ENCODE assay signal across 8 mouse cellular contexts in genomic region chr14:14346813-14347100, GRCm38 (mm10). TPM values are rescaled to one million over a fixed set of nuclear protein-coding genes. Genes with fewer than 3 reads are reported as not detected.
DNase-seq lines count a peak whose midpoint lies in the region; ATAC-seq lines count a peak whose summit lies in the region.

No protein-coding gene starts in this region.

- 27% methylated on average over 16 of the region's 16 CpGs for WGBS in limb, embryonic 12.5 days
- 25% methylated on average over 15 of the region's 16 CpGs for WGBS in stomach, embryonic 14.5 days

- no peaks in the 10 kb centered on the region for H3K27me3 ChIP-seq in limb, embryonic 12.5 days
- H3K27me3 ChIP-seq in stomach, embryonic 14.5 days (ENCODE audit: control insufficient read depth, insufficient read depth, low read length), result no peaks in the 10 kb centered on the region

- ATAC-seq in limb, embryonic 12.5 days (ENCODE audit: insufficient number of reproducible peaks, insufficient read depth, low FRiP score, low TSS enrichment, low read depth), result peak; percentile 19; the same call in 1 of the 2 replicates
- ATAC-seq in stomach, embryonic 14.5 days (ENCODE audit: insufficient number of reproducible peaks, insufficient read depth, low FRiP score, low read depth), result peak; percentile 3; the same call in 1 of the 2 replicates

- peaks cover 56% of the 10 kb centered on the region for H3K9me3 ChIP-seq in limb, embryonic 12.5 days
- H3K9me3 ChIP-seq in stomach, embryonic 14.5 days (ENCODE audit: control insufficient read depth, low read depth, low read length), result peaks cover 51% of the 10 kb centered on the region

- H3K27ac ChIP-seq in limb, embryonic 12.5 days, result peak overlapping the region; percentile 82
- H3K27ac ChIP-seq in stomach, embryonic 14.5 days (ENCODE audit: low read length), result no peak overlapping the region; the same call in 1 of the 2 replicates

- H3K9ac ChIP-seq in limb, embryonic 12.5 days (replicated peaks), result peak overlapping the region; percentile 64; the same call in 1 of the 2 replicates
- H3K9ac ChIP-seq in stomach, embryonic 14.5 days (replicated peaks; ENCODE audit: low read depth, low read length), result peak overlapping the region; percentile 60; the same call in 1 of the 2 replicates

- peak overlapping the region; percentile 66 for H3K4me3 ChIP-seq in limb, embryonic 12.5 days (replicated peaks)
- peak overlapping the region; percentile 59 for H3K4me3 ChIP-seq in stomach, embryonic 14.5 days (ENCODE audit: low read depth, low read length)

- no peaks in the 10 kb centered on the region for H3K4me1 ChIP-seq in limb, embryonic 12.5 days (replicated peaks)
- no peaks in the 10 kb centered on the region for H3K4me1 ChIP-seq in stomach, embryonic 14.5 days (ENCODE audit: control insufficient read depth, insufficient read depth, low read length)

- H3K36me3 ChIP-seq in limb, embryonic 12.5 days, result peaks cover 30% of the 10 kb centered on the region; the same call in 1 of the 2 replicates
- H3K36me3 ChIP-seq in stomach, embryonic 14.5 days (ENCODE audit: control insufficient read depth, insufficient read depth, low read length), result no peaks in the 10 kb centered on the region

- H3K4me2 ChIP-seq in limb, embryonic 12.5 days, result peak overlapping the region; percentile 67
- H3K4me2 ChIP-seq in stomach, embryonic 14.5 days (replicated peaks; ENCODE audit: low read depth, low read length), result peak overlapping the region; percentile 56

- DNase-seq in embryo, embryonic 11 days, result peak; percentile 33
- DNase-seq in embryo, embryonic 10 days (ENCODE audit: low spot score), result no peak
- peak; percentile 19 for DNase-seq in right cerebral cortex, postnatal 14 days
- DNase-seq in right cerebral cortex, postnatal 25 days, result no peak
- DNase-seq in spleen, postnatal 4 days (ENCODE audit: low spot score in 2 of 2), result no peak
- DNase-seq in adrenal gland, postnatal 4 days (ENCODE audit: low spot score in 2 of 2), result no peak

RNA-seq across cellular contexts. Expression of gene Il3ra, which starts 0.7 kb away (rescaled TPM):
- polyA plus RNA-seq in limb, embryonic 12.5 days (2016; fragmentation: Nextera tagmentation; extraction: Ambion mirVana), result 2.6 and 5.3 TPM in 2 replicates
- polyA plus RNA-seq in stomach, embryonic 14.5 days (2014; fragmentation: Nextera tagmentation; extraction: Ambion mirVana), result 4.0 and 6.7 TPM in 2 replicates
- 10 to 100 TPM; 20.1 to 22.3 TPM for total RNA-seq in adrenal gland, postnatal 4 days (2021)

RNA-seq across cellular contexts. Expression of gene Olfr31, which starts 24.1 kb away (rescaled TPM):
- polyA plus RNA-seq in limb, embryonic 12.5 days (2016; fragmentation: Nextera tagmentation; extraction: Ambion mirVana), result not detected in 2 replicates
- not detected in 2 replicates for polyA plus RNA-seq in stomach, embryonic 14.5 days (2014; fragmentation: Nextera tagmentation; extraction: Ambion mirVana)
- total RNA-seq in adrenal gland, postnatal 4 days (2021), result not detected

RNA-seq across cellular contexts. Expression of gene Olfr721-ps1, which starts 54.3 kb away (rescaled TPM):
- polyA plus RNA-seq in limb, embryonic 12.5 days (2016; fragmentation: Nextera tagmentation; extraction: Ambion mirVana), result not detected in 2 replicates
- not detected in 2 replicates for polyA plus RNA-seq in stomach, embryonic 14.5 days (2014; fragmentation: Nextera tagmentation; extraction: Ambion mirVana)
- not detected for total RNA-seq in adrenal gland, postnatal 4 days (2021)

Comparison
In these comparisons a context has a peak if more than half of its experiments do, and no peak if none do; other contexts are left out.
1. DNase-seq: peak in embryo, embryonic 11 days (single experiment) and right cerebral cortex, postnatal 14 days (single experiment); none in embryo, embryonic 10 days (single experiment), right cerebral cortex, postnatal 25 days (single experiment), spleen, postnatal 4 days (0 of 2) and adrenal gland, postnatal 4 days (0 of 2).